Mouse (Mus musculus) layer of hippocampus, adult 9-11 months (tissue): ENCODE results near the gene Bpifc.

ENCODE experiments used
- DNase-seq: peaks from one replicate; pipeline ENCODE4 v3.0.0; 2022

Bpifc gene

DNA sequence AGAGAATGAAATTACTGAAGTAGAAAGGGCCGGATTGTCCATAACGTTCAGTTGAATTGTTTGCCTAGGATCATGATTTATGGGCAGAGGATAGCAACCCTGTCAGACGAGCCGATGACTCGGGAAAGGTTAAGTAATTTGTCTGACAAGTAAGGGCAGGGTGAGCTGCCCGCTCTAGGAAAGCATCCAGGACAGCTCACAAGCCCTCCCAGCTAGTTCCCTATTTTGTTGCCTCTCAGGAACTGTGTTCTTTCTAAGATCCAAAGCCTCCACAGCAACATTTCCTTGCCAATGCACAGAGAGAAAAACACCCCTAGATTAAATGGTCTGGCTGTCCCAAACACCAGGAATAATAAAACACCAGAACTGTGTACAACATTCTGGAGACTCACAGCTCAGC, 1.1 kb downstream of the Bpifc start:
- DNase-seq, result no peak

DNA sequence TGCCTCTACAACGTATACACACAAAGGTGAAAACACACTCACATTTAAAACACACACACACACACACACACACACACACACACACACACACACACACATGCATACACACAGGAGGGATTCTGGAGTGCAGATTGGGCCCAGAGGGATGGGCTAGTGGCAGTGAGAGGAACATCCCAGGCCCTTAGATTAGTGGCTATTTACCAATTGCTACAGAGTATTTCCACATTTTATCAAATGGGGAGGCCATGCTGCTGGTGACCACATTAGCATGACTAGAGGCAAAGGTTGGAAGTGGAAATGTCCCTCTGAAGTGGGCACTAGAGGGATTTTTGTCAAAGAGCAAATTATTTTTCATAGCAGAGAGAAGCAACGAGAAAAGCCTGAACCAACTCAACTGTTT, 2.0 kb downstream of the Bpifc start:
- no peak for DNase-seq

DNA sequence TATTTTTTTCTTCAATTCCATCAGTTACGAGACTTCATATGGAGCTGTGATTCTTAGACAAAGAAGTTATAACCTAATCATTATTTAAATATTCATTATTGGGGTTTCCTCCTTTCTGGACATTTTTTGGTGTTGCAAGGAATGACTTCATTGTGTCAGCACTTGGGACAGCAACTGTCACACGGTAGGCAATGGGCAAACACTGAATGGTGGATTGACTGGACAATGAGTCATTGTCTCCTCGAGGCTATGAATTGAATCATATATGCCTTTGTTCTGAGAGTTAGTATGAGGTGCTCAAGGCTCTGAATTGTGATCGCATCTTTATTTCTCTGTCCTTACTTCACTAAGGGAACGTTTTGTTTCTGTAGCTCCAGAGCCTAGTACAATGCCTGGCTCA, 5.2 kb downstream of the Bpifc start:
- peak; percentile 9 for DNase-seq

DNA sequence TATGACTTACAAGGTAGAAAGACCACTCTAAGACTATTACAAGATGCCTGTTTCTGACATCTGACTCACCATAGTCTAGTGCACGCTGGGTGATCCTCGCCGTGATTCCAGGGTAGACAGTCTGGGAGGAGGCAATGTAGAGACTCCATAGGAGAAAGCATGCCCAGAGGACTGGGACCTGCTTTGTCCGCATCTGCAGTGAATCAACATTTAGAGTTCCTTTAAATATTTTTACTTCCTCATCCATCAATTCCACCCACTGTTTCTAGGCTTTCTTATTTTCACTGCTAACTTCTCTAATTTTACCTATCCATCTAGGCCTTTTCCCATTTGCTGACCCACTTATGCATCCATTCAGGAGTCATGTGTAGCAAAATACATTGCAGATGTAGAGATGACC, 11.2 kb downstream of the Bpifc start:
- no peak for DNase-seq

DNA sequence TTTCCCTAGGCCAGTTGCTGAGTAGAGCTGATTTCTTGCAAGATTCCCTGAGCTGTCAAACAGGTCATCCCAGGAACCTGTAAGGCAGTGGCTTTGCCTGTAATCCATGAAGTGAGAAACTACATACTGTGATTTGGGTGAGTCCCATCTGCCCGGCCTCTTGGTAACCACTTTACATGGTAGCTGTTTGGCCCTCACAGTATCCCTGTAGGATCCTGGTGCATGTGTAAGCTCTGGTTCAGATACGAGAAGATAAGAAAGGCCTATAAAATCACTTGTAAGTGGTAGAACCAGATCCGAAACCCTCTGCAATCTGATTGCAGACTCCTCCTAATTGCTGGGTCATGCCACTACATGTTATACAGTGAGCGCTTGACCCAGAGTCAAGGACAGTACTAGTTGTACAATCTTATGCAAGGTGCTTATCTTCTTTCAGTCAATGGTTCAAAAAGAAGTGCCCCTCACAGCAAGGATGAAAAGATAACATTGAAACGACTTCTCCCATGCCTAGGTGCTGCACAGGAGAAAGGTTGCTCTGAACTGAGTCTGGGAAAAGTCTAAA, 17.1 kb downstream of the Bpifc start:
- no peak for DNase-seq

DNA sequence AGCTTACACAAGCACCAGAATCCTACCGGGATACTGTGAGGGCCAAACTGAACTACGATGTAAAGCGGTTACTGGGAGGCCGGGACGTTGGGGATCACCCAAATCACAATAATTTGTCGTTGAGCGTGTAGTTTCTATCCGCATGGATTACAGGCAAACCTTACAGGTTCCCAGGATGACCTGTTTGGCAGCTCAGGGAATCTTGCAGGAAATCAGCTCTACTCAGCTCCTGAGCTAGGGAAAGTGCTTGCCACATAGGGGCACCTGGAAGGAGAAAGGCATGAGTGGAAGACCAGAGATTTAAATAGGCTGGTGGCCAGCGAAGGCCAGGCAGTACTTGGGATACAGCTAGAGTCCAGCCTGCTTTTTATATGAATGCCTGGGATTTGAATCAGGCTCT, 17.9 kb downstream of the Bpifc start:
- no peak for DNase-seq

DNA sequence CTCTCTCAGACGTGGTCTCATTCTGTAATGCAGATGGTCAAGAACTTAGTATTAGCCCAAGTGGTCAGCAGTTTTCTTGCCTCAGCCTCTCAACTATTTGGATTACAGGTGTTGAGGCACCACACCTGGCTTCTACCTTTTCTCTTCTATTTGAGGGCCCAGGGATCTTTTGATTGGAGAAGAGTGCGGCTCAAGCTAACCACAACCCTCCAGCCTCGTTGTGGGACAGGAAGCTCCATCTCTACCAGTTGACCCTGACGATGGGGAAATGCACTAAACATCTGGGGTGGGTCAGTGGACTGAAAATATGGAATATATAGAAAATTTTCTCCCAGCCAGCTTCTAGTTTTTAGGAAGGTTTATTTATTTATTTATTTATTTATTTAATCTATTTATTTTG, 19.3 kb downstream of the Bpifc start:
- DNase-seq, result no peak

DNA sequence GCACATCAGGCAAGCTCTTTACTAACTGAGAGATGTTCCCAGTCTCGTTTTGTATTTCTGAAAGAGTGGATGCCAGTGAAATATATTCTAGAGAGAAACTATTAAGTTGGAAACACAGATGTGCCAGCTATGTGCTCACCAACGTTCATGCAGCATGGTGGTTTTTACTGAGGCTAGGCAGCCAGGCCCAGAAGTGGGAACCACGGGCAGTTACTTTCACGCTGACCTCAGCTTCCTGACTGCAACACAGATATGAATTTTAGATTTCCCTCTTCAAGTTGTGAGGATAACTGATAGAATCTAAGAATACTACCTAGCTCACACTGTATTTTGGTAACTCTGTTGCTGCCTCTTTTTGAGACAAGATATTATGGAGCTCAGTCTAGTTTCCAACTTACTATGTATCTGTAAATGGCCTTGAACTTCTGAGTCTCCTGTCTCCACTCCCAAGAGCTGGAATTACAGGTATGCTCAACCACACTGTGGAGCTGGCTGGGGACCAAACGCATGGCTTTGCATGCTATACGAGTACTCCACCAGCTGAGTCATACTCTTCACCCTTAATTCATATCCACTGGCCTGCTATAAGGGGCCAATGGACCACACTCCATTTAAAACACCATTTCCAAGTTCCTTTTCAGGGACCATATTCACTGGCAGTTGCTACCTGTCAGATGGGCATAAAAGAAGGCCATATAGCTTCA, 22.1 kb downstream of the Bpifc start:
- DNase-seq, result no peak

DNA sequence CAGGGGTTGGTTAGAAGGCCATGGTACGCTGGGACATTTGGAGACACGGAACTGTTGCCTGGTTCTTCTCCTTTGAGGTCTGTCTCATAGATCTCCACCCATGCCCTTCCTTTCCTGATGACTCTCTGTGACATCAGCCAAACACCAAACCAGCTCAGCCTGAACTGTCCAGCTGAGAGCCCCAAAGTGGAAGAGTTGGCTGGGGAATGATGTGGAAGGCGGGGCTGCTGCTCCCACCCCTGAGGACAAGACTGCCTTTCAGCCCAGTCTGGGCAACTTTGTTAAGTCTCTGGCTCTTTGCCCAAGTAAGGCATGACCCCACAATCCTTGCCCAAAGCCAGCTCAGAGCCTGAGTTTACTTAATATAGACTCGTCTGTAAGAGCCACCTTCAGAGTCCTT, 38.8 kb downstream of the Bpifc start:
- DNase-seq, result peak; percentile 60

DNA sequence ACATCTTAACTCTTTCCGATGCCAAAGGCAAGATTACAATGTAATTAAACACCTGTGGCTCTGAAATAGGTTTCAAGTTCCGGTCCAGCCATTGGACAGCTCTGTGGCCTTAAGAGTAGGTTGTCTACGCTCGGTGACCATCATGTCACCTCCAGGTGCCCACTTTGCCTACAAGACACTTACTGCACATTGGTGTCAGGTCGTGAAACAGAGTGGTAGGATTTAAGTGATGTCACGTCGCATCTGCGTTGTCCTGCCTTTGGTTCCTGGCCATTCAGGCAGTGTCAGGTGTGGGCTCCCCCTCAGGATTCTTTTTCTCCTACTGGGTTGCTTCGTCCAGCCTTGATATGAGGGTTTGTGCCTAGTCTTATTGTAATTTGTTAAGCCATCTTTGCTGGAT, 39.9 kb downstream of the Bpifc start:
- DNase-seq, result no peak

DNA sequence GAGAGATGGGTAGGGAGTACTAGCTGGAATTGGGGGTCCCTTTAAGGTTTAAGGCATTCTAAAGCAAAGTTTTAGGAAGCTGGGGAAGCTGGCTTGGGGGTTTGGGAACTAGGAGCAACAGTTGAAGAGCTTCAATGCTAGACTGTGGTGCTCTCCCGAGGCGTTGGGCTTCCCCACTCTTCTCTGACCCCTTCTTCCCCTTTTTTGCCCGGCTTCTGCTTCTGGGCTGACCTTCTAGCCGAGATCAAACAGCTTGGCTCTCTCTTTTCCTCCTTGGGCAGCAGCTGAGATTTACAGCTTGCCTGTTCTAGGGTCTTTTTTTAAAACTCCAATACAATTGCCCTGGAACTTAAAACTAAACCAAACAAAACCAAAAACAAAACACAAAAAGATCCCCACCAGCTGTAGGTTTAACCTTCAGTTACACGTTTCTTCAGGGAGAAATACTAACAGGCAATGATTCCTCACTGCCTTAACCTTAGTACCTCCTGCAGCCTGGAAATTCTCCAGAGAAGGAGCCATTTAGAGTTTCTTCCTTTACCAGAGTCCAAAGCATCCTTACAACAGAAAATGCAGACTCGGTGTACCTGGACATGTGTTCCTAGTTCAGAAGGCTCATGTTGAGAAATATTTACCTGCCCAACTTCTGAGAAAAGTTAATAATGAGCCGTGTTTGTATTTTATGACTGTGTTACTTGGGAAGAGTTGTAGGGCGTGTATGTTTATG, 41.6 kb downstream of the Bpifc start:
- DNase-seq, result no peak

DNA sequence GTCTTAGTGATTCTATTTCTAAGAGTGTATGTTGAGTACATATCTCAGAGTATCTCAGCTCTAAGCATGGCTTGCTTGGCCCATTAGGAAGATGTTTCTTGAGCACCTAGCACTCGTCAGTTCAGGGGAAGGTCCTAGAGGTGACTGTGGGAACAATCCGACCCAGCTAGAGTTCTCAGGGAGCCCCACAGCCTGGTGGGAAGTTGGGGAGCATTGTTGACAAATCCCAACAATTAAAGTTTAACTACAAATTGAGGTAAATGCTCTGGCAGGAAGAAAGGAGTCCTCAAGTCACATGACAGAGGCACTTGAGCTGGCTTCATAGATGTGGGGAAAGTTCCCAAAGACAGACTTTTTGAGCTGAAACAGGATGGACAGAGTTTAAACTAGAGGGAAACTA, 43.0 kb downstream of the Bpifc start:
- DNase-seq, result no peak

DNA sequence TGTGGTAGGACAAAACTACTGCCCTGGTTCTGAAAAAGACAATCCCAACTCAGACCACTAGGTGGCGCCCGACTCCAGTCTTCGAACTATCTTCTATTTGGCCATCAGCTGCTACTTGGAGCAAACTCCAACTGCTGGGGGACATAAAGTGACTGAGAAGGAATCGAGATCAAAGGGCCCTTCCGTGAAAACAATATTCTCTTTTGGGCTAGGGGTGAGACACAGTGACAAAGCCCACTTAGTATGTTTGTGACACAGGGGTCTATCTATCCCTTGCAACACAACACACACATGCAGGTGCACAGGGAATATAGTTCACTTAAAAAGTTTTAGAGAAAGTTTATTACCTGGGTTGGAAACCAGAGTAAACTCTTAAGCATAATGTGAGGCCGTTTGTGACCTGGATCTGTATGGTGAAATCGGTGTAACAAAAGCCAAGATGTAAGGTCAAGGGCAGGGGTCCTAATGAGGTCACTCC, 43.5 kb downstream of the Bpifc start:
- peak; percentile 72 for DNase-seq

DNA sequence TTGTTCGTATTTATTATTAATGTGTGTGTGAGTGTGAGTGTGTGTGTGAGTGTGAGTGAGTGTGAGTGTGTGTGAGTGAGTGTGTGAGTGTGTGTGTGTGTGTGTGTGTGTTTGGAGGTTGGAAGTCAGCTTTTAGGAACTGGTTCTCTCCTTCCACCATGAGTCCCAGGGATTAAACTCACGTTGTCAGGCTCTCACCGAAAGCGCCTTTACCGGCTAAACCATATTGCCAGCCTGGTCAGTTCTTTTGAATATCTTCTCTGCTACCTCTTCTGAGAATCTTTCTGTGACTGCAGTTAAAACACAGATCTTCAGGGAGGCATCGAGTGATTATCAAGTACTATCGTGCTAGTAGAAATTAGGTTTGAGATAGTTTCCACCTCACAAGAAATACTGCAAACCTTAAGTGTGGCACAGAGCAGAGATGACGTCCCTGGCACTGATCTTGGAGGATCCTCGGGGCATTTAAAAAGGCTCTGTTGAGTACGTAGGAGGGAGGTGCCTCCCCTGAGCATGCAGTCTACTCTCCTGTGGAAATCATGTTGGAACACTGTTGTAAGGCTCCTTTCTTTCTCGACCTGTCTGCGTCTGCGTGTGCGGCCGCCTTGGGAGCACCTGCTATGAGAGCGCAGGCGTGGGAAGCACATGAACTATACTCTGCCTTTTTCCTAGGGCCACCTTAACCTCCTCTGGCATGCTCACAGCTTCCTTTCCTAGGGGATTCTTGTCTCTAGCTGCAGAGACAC, 44.1 kb downstream of the Bpifc start:
- no peak for DNase-seq

DNA sequence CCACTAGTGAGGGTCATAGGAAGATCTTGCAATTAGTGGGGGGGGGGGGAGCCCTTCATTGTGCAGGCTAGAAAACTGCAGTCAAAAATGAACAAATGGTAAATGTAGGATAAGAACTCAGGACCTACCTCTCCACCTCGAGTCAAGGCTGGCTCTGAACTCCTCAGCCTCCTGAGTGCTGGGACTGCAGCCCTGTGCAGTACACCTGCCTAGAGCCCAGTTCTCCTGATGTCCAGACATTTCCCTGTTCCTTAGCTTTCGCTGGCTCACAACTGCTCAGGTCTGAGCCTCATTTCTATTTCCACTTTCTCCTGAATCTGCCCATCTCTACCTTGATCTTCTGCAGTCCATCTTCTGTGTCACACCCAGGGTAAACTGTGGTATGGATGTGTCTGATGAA, 45.2 kb downstream of the Bpifc start:
- no peak for DNase-seq

DNA sequence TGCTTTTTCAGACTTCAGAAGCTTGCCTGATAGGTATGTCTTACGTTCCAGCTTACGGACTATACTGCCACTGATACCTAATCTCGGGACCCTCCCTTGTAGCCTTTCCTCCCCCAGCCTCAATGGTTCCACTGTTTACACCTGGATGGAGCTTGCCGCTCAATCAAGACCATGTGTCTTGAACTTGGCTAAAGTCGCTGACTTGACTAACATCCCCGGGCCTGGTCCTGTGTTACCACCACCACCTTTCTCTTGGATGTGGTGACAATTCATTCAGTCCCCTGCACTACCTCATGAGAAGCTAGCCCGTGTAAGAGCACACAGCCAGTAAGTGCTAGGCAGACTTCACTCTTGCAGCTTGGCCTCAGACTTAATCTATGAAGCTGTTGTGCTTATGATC, 47.4 kb downstream of the Bpifc start:
- DNase-seq, result no peak

DNA sequence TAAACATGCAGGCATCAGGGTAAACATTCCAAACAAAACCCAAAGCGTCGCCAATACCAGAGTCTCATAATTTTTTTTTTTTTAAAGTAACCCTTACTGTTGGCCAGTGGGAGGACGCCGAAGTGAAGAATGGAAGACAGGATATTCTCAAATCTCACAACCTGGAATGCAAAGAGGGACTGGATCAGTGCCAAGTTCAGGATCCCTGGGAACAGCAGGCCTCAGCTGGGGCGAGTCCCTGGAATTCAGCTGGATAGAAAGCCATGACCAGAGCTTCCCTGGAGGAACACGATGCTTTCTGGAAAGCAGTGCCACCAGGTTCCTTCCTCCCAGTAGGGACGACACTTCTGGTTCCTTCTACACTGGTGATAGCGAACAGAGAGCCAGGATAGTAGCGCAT, 48.8 kb downstream of the Bpifc start:
- DNase-seq, result no peak

DNA sequence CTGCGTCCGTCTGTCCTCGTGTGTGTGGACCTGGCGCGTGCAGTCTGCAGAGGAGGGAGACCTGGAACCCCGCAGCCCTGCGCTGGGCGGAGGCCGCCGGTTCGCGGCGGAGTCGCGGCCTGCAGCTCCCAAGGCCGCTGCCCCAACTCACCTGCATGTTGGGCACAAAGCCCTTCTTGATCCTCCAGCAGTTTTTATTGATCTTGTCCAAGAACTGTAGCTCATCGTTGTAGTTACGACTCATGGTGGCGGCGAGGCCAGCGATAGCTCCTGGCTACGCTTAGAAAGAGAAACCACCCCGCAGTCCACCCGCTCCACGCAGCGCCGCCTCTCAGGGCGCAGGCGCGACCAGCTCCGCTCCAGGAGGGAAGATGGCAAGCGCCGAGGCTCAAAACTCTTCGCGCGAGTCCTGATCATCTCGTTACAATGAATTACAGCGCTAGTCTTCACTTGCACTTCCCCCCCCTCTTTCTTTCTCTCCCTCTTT, 54.2 kb downstream of the Bpifc start, which contains the start of gene Rtcb:
Rtcb (minus strand) TSS at position 360 of the 487 bp plus-strand sequence.
- peak; percentile 94 for DNase-seq

DNA sequence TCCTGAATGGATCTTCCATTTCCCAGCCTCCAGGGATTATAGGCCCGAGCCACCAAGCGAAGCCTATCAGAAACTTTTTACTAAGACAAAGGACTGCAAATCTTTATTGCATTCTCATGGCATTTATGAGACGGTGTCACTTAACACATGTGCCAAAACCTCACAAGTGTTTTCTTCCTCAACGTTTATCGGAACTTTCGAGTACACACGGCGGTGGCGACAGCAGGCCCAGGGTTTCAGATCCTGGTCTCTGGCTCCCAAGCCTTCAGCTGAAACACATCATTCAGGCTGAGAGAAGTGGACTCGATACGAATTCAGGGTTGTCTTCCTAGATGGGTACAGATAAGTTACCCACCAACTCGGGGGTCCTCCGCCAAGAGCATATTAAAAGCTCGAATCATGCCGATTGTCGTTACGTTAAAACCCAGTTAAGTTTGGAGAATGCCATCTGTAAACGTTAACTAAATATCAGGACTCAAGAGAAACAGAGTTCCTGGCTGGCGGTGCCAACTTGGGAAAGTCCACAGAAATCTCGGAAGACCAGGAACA, 54.8 kb downstream of the Bpifc start:
- DNase-seq, result no peak

DNA sequence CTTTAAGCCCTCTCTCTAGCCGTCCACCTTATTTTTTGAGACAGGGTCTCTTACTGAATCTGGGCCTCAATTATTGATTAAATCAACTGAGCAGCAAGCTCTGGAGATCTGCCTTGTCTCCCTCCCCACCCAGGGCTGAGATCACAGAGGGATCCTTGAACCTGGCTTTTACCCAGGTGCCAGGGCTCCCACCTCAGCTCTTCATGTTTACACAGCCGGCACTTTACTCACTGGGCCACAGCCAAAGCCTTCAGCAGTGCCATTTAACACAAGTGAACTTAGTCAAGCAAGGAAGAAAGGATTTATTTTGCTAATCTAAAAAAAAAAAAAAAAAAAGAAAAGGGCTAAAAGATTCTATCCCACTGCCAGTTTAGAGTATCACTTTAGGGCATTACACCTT, 57.3 kb downstream of the Bpifc start:
- no peak for DNase-seq

DNA sequence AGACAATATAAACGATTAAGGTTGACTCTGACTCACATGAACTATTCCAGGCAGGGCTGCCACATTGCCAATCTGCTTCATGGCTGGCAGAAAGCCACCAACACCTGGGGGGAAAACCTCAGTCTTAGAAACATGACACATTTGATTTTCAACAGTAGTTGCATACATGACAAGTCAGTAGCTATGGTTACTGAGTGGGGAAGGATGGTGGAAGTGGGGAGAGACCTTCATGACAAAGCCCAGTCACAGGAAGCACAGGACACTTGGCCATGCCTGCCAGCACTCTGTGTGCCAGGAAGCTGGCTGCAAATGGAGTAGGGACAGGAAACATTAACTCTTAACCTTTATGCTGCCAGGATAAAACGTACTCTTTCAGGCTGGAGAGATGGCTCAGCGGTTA, 58.3 kb downstream of the Bpifc start:
- no peak for DNase-seq

DNA sequence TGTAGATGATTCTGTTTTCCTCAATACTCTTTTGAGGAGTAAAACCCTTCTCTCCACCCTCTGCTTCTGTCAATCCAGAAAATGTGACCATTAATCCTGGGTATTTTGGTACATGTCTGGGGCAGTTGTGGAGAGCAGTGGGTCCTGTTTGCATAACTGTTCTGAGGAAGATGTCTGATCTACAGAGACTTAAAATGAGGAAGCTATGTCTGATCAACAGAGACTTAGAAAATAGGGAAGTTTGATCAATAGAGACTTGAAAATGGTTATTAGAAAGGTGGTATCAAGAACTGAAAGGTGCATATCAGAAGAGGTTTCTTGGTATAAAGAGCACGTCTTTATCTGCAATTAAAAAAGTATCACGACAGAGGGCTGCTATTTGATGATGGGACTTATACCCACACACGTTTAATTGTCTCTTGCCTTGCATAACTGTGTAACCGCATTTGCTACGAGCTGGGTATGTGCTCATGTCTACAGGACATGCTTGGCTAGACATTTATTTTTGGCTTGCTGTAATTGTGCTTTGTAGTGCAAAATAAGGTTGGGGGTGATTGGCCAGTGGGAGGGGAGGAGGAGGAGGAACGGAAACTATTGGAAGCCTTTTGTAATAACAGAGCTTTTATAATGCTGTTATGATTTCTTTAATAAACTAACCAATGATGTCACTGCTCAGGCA, 59.8 kb downstream of the Bpifc start:
- DNase-seq, result peak; percentile 29
